Mouse (Mus musculus) olfactory bulb, adult 2 months (tissue): ENCODE measurements around the gene Arl15.

ENCODE experiments used
- CTCF ChIP-seq: fragments of 200-500 bp; IDR thresholded peaks from 2 replicates; pipeline ENCODE4 v1.5.1; 2012; ENCODE audit warnings: low read depth, mild to moderate bottlenecking, low read length, moderate library complexity; ENCODE audit not compliant: insufficient read depth
- POLR2A ChIP-seq: fragments of 200-500 bp; IDR thresholded peaks from 2 replicates; pipeline ENCODE4 v1.6.1; 2012; ENCODE audit warnings: mild to moderate bottlenecking, low read depth, low read length, moderate library complexity; ENCODE audit not compliant: insufficient read depth

DNA sequence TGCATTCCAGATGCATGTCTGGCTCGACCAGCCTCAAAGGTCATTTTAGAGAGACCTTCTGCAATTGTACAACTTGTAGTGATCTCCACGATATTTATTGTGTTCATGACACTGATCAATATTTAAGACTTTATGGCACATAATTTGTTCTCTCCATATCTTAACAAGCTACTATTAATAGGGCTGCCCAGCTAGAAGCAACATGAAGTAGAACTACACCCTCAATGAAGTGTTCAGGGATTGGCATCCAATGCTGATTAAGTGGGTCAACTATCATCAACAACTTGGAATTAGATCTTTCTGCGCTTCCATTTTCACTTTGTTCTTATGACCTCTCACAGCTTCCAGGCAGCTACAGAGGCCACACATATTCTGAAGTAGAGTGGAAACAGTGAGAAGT lies 24.5 kb upstream of the Arl15 start:
- TF ChIP-seq CTCF: no peak
- TF ChIP-seq POLR2A: no peak
